Mouse (Mus musculus) gastrocnemius, postnatal 10 days (tissue): Measurements from ENCODE around the gene Selenos. TPM values are rescaled to one million over a fixed set of nuclear protein-coding genes. Genes with fewer than 3 reads are reported as not detected.

Experiments used
- DNase-seq: peaks from one replicate; pipeline ENCODE4 v3.0.0; 2021; ENCODE audit warnings: mixed read lengths
- total RNA-seq, 2 experiments: library from RNA; stranded (reverse); gene quantifications; 2 replicates each; pipeline ENCODE4 v1.2.3; 2021

Selenos gene
- total RNA-seq, 2 experiments from 2014 or later, result 31.4 to 31.7 TPM

GRCm38 (mm10) chr7:66084546-66084945 lies 5.1 kb downstream of the Selenos start:
- DNase-seq, result no peak

- DNase-seq, result no peak
Observed at GRCm38 (mm10) chr7:66087652-66088051, 8.2 kb downstream of the Selenos start.

DNA sequence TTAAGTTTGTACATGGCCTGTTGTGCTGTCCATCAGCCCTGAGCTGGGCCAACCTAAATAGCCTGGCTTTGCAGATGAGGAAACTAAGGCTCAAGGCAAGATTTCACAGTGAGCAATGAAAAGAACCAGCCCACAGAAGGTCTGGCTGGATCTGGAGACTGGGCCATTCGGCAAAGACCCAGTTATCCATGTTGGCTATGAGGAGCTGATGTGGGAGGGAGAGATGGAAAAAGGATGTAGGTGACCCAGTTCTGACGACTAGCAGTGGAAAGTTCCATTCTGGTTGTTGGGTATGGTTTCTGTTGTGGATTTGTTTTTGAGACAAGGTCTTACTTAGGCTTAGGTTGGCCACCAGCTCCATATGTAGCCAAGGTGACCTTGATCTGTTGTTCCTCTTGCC lies 8.6 kb downstream of the Selenos start:
- no peak for DNase-seq

- DNase-seq, result no peak
Observed at GRCm38 (mm10) chr7:66090676-66091190, 11.3 kb downstream of the Selenos start.

DNA sequence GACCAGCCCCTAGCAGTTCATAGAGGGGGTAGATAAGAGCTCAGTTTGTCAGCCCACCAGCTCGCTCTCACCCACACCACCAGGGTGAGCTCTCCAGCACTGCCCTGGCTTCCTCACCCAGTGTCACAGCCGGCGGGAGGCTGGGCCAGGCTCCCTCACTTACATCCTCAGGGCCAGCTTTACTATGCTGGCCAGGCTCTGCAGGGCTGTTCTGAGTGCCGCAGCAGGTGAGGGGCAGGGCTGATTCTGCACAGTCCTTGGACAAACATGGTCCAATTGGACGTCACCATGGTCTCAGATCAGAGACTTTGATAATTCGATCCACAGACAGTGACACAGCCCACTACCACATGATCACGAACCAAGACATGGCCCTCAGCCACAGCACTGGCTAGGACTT lies 12.1 kb downstream of the Selenos start:
- no peak for DNase-seq

DNA sequence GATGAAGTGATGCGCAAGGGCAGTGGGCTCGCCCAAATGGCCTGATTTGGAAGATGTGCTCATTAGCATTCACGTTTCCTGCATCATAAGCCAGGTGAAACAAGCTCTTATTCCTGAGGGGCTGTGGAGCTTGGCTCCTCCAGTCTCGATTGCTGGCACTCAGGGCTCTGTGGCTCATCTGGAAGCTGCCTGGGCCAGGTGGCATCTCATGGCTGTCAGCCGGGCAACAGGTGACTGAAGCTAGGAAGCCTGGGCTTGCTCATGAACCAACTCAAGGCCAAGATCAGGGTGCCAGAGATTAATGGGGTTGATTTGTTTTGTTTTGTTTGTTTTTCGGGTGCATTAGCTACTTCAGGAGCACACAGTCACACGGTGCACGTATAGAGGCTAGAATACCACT lies 13.2 kb downstream of the Selenos start:
- DNase-seq, result no peak

DNA sequence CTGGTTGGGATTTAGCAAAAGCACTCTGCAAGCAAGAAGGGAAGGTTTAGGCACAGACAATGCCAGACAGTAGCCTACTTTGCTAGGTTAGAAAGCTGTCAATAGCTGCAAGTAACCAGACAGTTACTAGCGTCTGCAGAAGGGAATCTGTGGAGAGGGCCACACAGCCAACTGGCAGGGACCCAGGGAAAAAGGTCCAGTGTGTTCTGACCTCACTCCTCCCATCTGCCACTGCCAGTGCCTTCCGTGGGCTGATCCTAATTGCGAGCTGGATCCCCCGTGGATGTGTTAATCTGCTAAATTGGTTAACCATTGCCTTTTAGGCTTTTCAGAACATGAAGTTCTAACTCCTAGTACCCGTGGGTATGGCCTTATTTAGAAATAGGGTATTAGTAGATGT lies 14.7 kb downstream of the Selenos start:
- DNase-seq, result peak; percentile 37

- no peak for DNase-seq
Observed at GRCm38 (mm10) chr7:66098803-66099202, 19.4 kb downstream of the Selenos start.

DNA sequence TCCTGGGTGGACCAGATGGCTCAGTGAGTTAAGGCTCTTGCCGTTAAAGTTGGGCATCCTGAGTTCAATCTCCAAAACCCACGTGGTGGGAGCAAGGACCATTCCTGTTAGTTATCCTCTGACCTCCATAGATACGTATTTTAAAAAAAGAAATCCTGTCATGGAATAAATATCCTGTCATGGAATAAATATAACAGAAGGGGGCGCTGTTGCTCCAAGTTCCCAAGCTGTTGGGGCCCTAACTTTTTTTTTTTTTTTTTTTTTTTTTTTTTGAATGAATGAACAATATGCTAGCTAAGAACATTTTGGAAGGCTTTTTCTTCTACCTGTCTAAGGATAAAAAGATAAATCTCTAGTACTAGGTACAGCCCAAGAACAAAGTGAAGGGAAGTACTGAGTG lies 22.4 kb downstream of the Selenos start:
- no peak for DNase-seq

DNA sequence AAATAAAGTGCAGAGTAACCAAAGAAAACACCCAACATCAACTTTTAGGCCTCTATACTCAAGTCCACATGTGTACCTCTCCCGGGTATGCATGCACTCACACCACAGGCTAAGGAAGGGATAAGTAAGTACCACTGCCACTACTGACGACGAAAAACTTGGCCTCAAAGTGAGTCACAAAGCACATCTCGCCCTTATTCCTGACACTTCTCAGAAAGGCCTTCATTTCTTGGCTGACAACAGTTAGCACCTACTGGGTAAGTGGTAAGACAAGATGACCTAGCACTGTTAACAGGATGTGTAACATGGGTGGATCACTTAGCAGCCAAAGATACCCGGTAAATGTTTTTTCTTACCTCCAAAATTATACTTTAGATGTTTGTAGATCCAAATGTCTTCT lies 25.1 kb downstream of the Selenos start:
- no peak for DNase-seq

DNA sequence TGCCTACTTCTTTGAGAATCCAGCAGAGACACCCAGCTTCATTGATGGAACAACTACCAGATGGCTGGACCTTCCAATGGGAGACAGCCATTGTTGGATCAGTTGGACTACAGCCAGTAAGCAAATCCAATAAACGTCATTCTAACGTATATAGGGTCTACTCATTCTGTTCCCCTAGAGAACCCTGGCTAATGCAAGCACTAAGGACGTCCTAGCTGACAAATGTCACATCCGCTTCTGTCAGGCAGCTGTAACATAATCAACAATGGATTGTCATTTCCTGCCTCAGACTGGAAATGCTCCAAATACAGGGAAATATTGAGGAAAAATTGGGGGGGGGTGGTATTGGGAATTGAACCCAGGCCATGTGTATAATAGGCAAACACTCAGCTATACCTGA lies 26.3 kb downstream of the Selenos start:
- no peak for DNase-seq

- DNase-seq, result no peak
Observed at GRCm38 (mm10) chr7:66106581-66107056, 27.2 kb downstream of the Selenos start.

DNA sequence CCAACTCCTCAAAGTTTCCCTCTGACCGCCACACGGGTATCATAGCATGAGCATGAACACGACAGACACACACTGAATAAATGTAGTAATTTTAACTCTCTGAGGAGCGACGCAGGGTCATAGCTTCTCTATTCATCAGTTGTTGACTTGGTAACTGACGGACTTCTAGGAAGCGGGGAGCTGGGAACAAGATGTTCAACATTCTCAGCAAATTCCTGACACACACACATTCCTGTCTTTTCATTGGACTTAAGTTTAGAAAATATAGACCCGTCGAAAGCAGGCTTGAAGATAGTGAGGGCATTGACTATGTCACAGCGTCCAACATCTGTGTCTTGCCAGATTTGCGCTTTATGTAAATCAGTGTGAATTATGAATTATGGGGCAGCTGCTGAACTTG lies 27.8 kb downstream of the Selenos start:
- no peak for DNase-seq

DNA sequence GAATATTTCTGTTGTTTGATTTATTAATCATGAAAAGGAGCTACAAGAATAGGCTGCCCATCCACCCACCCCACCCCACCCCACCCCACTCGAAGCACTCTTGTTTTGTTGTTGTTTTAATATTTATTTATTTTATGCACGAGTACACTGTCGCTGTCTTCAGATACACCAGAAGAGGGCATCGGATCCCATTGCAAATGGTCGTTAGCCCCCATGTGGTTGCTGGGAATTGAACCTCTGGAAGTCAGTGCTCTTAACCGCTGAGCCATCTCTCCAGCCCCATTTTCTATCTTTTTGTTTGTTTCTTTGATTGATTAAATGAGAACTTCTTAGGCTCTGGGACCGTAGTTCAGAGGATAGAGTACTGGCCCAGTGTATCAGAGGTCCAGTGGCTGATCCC lies 28.5 kb downstream of the Selenos start:
- no peak for DNase-seq

DNA sequence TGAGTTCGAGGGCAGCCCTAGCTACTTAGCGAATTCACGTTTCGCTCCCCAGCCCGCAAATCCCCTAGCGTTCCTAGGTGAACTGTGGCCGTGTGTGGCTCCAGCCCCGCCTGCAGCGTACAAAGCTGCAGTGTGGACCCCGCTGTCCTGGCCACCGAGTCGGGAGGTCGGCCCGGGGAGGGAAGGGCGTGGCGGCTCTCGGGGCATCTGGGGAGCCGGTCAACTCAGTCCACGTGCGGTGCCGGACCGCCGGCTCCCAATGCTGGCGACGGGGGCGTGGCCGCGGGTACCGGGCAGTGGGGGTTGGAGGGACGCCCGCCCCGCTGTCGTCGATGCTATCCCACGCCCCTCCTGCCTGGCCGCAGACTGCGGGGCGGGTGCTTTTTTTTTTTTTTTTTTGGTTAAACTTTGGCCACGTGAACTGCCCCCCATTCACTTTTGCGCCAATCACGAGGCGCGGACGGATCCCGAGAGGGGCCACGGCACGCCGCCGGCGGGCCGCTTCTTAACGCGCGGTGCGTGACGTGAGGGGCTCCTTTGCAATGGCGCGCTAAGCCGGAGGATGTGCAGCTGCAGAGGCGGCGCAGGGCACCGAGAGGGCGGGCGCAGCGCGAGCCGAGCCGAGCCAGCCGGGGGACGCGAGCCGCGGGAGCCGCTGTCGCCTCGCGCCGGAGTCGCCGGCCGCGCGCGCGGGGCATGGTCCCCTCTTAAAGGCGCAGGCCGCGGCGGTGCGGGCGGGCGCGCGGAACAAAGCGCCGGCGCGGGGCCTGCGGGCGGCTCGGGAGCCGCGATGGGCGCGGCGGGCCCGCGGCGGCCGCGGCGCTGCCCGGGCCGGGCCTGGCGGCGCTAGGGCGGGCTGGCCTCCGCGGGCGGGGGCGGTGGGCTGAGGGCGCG lies 29.8 kb downstream of the Selenos start, which contains the start of gene Chsy1:
Gene Chsy1, plus strand, starts transcription at position 555 of the 894 bp plus-strand sequence.
- peak; percentile 89 for DNase-seq

DNA sequence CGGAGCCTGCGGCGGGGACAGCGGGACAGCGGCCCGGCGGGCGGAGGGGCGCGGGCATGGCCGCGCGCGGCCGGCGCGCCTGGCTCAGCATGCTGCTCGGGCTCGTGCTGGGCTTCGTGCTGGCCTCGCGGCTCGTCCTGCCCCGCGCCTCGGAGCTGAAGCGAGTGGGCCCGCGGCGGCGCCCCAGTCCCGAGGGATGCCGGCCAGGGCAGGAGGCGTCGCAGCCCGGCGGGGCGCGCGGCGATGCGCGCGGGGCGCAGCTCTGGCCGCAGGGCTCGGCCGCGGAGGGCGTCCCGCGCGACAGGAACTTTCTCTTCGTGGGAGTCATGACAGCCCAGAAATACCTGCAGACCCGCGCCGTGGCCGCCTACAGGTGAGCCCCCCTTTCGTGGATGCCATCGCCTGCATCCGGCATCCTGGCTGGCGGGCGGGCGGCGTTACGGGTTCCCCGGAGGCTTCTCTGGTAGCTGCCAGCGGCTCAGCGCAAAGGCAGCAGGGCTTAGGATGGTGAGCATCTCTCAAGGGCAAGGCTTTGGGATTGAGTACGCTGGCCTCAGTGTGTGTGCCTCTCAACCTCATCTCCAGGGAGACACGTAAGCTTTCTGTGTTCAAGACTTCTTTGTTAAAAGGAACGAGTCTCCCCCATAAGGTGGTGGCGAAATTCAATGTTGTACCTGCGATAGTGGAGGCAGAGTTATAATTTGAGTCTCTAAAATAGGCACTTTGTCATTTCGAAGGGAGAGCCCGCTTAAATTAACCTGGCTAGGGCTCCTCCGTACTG lies 30.6 kb downstream of the Selenos start:
- peak; percentile 47 for DNase-seq

- no peak for DNase-seq
Observed at GRCm38 (mm10) chr7:66110636-66111112, 31.2 kb downstream of the Selenos start.

DNA sequence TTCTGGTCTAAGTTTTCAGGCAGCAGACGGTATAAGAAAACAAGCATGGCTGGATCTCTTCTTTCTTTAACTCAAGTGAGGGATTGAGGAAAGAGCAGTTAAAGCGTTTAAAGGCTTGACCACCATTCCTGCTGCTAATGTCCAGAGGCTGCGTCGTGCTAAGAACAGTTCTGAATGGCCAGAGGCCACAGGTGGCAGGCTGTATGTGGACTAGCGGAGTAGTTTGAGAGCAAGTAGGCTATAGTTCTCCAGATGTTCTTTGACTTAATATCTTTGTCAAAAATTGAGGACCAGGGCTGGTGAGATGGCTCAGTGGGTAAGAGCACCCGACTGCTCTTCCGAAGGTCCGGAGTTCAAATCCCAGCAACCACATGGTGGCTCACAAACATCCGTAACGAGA lies 31.8 kb downstream of the Selenos start:
- no peak for DNase-seq

GRCm38 (mm10) chr7:66113561-66113960 lies 34.1 kb downstream of the Selenos start:
- no peak for DNase-seq

DNA sequence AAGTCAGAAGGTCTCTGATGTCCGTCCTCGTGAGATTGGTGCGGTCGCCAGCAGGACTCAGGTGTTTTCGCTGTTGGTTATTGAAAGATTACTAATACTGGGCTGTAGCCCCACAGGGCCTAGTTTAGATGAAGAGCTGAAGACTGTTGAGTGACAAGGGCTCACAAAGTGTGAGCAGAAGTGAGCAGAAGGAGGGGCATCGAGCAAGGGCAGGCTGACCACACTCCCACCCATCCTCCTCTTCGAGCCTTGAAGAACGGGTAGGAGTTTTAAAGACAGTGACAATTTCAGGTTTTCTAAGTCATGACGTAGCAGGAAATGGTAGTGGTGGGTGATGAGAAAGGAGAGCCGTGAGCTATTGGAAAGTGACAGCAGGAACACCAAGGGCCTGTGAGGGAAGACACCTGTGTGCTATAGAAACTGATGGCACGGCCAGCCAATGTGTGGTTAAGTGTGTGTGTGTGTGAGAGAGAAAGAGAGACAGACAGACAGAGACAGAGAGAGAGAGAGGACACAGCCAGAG lies 36.4 kb downstream of the Selenos start:
- no peak for DNase-seq

GRCm38 (mm10) chr7:66116906-66117482 lies 37.5 kb downstream of the Selenos start:
- no peak for DNase-seq

GRCm38 (mm10) chr7:66118046-66118445 lies 38.6 kb downstream of the Selenos start:
- DNase-seq, result no peak
